Mouse (Mus musculus) intestine, postnatal 0 days (tissue): ENCODE measurements at regions not wholly inside any gene's neighbourhood (a gene's known extent, or its start where the extent isn't known, plus 50 kb on each side); places are given as distances from the start of the nearest gene placed in this dataset.

ENCODE experiments used
- ATAC-seq: fragments of 200-750 bp; cut with Nextera tagmentation; 2 replicates; pipeline ENCODE4 v1.8.0; 2017; ENCODE audit warnings: mild to moderate bottlenecking, moderate TSS enrichment, moderate library complexity
- H3K27ac ChIP-seq: fragments of 300-500 bp; sonication (generic); 2 replicates; pipeline ENCODE4 v1.5.1; 2014; ENCODE audit warnings: mild to moderate bottlenecking, low read depth, low read length, moderate library complexity
- H3K27me3 ChIP-seq: fragments of 300-500 bp; sonication (generic); replicated peaks from 2 replicates; pipeline ENCODE4 v1.6.1; 2014; ENCODE audit warnings: low read length, mixed read lengths; ENCODE audit not compliant: control insufficient read depth, insufficient read depth
- H3K36me3 ChIP-seq: fragments of 300-500 bp; sonication (generic); 2 replicates; pipeline ENCODE4 v1.6.1; 2014; ENCODE audit warnings: mild to moderate bottlenecking, moderate library complexity; ENCODE audit not compliant: control insufficient read depth, insufficient read depth
- H3K4me1 ChIP-seq: fragments of 300-500 bp; sonication (generic); replicated peaks from 2 replicates; pipeline ENCODE4 v1.6.1; 2014; ENCODE audit warnings: antibody characterized with exemption, low read length, mixed read lengths; ENCODE audit not compliant: control insufficient read depth, insufficient read depth
- H3K4me2 ChIP-seq: fragments of 300-500 bp; sonication (generic); replicated peaks from 2 replicates; pipeline ENCODE4 v1.6.1; 2014; ENCODE audit warnings: low read depth, mild to moderate bottlenecking, moderate library complexity
- H3K4me3 ChIP-seq: fragments of 300-500 bp; sonication (generic); 2 replicates; pipeline ENCODE4 v1.5.1; 2014; ENCODE audit warnings: low read depth, low read length
- H3K9ac ChIP-seq: fragments of 300-500 bp; sonication (generic); 2 replicates; pipeline ENCODE4 v1.6.1; 2014; ENCODE audit warnings: mild to moderate bottlenecking, low read depth, low read length
- H3K9me3 ChIP-seq: fragments of 300-500 bp; sonication (generic); 2 replicates; pipeline ENCODE4 v1.6.1; 2016; ENCODE audit warnings: mixed run types; ENCODE audit not compliant: control insufficient read depth
- CTCF ChIP-seq: sonication (generic); IDR thresholded peaks from 2 replicates; pipeline ENCODE4 v1.5.1; 2016; ENCODE audit warnings: low read depth, mild to moderate bottlenecking, control low read depth, antibody characterized with exemption, moderate library complexity
- WGBS: fragments of 180-500 bp; shearing (Covaris S2); extraction: QIAGEN DNeasy Blood & Tissue Kit; methylation state at CpG from one replicate; pipeline ENCODE4 v1.1.7; 2014; 5-methylcytosine and 5-hydroxymethylcytosine counted together

DNA sequence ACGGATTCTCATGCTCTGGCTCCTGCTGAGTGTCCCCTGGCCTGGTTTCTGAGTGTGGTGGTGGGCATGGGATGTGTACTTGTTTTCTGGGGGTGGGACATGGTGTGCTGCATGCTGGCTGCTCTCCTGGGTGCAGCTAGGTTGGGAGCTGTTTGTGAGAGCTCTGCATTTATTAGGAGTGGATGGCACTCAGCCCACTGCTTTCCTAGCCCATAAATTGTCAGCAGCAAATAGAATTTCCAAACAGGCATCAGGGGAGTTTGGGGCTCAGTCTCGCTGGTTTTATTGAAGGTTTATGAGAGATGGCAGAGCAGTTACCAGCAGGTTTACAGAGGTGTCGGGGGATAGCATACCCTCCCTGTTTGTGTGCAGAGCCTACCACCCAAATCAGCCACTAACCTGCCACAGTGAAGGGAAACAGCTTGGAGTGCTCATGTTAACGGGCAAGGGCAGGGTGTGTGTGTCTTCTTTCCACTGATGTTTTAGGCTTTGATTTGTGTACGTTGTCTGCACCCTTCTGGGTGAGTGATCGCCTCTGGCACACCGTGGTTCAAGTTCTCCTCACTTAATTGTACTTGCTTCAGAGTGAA lies 372.6 kb downstream of the Eipr1 start:
- no peak for ATAC-seq
- Histone ChIP-seq H3K9me3 (no peaks in the 10 kb centered on the region), H3K4me2 (no peak overlapping the region), H3K4me3 (no peak overlapping the region), H3K27ac (no peak overlapping the region), H3K9ac (no peak overlapping the region), H3K27me3 (no peaks in the 10 kb centered on the region), H3K36me3 (no peaks in the 10 kb centered on the region), H3K4me1 (no peaks in the 10 kb centered on the region)
- 43% methylated on average over 7 of the region's 7 CpGs for WGBS
- no peak for TF ChIP-seq CTCF

DNA sequence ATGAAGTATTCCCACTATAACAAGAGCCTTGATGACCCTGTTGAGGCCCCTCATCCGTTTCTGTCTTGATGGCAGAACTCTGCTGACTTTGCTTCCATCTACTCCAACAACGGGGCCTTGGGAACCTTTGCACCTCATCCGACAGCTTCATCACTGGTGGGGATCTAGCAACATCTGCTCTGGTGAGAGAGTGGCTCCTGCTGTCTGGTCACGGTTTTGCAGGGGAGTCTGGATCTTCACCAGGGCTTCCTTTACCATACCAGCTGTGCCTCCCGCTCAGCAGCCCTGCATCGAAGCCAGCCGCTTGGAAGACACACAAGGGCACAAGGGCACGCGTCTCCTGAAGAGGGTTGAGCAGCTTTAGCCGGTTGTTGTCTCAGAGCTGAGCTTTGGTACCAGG lies 377.2 kb downstream of the Eipr1 start:
- no peaks in the 10 kb centered on the region for H3K27me3 ChIP-seq
- H3K4me2 ChIP-seq, result no peak overlapping the region
- H3K4me3 ChIP-seq, result no peak overlapping the region
- 37% methylated on average over 10 of the region's 10 CpGs for WGBS
- H3K27ac ChIP-seq, result no peak overlapping the region
- no peaks in the 10 kb centered on the region for H3K36me3 ChIP-seq
- no peaks in the 10 kb centered on the region for H3K9me3 ChIP-seq
- no peak for ATAC-seq
- H3K4me1 ChIP-seq, result no peaks in the 10 kb centered on the region
- peak; percentile 79 for TF ChIP-seq CTCF
- H3K9ac ChIP-seq, result no peak overlapping the region

DNA sequence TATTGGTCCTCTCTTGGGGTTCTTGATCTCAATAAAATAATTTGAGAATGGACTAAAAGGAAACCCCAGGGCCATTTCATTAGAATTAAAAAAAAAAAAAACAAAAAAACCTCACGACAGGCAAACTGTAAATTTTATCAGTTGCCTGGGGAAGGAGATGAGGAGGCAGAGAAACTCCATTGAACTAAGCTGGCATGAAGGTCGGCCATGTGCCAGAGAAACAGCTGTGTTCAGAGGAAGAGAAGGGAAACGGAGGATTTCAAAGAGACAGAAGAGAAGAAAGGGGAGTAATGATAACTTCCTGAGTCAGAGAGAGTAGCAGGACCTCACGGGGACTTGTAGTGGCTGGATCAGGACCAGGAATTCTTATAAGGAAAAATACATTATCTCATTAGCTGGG lies 377.7 kb downstream of the Eipr1 start:
- Histone ChIP-seq H3K4me2 (no peak overlapping the region), H3K9ac (no peak overlapping the region), H3K27ac (no peak overlapping the region), H3K36me3 (no peaks in the 10 kb centered on the region), H3K27me3 (no peaks in the 10 kb centered on the region), H3K9me3 (no peaks in the 10 kb centered on the region), H3K4me3 (no peak overlapping the region), H3K4me1 (no peaks in the 10 kb centered on the region)
- TF ChIP-seq CTCF, result no peak
- ATAC-seq, result no peak
- WGBS, result 68% methylated on average over 4 of the region's 4 CpGs

DNA sequence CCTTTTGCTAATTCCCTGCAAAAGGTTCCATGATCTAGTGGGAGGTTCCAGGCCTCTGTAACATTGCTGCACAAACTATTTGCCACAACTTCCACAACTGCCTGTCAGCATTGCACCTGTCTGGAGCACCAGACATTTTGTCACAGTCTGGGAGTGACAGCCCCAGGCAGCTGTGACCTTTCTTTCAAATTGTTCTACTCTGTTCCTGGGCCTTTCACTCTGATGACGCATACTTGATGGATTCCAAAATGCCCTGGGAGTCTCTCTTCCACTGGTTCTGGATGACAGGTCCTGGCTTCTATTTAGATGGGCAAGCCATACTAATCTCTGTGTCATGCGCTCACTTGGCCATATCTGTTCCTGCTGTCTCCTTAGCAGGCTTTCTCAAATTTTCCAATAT lies 382.7 kb downstream of the Eipr1 start:
- no peaks in the 10 kb centered on the region for H3K36me3 ChIP-seq
- no peak overlapping the region for H3K9ac ChIP-seq
- H3K4me2 ChIP-seq, result no peak overlapping the region
- no peaks in the 10 kb centered on the region for H3K4me1 ChIP-seq
- 88% methylated on average over 2 of the region's 2 CpGs for WGBS
- TF ChIP-seq CTCF, result no peak
- no peak for ATAC-seq
- no peak overlapping the region for H3K27ac ChIP-seq
- no peaks in the 10 kb centered on the region for H3K9me3 ChIP-seq
- H3K27me3 ChIP-seq, result no peaks in the 10 kb centered on the region
- H3K4me3 ChIP-seq, result no peak overlapping the region

DNA sequence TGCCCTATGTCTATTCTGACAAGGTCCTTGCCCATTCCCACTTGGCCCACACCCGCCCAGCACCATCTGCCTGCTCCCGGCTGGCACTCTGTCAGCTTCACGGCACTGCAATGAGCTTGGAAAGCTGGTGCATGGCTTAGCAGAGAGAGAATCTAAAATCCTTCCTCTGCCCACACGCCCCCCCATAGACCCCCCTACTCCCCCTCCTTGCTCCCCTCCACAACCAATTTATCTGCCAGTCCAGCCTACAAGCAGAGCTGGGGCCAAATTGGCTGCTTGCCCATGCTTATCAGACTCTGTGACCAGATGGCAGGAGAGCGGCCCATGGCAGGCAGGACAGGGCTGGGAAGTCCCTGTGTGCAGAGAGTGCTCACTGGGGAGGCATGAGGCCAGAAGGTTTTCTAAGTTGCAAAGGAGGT lies 385.3 kb downstream of the Eipr1 start:
- no peak for ATAC-seq
- H3K9me3 ChIP-seq, result no peaks in the 10 kb centered on the region
- no peaks in the 10 kb centered on the region for H3K27me3 ChIP-seq
- H3K4me2 ChIP-seq, result no peak overlapping the region
- no peaks in the 10 kb centered on the region for H3K4me1 ChIP-seq
- H3K36me3 ChIP-seq, result no peaks in the 10 kb centered on the region
- WGBS, result 74% methylated on average over 5 of the region's 5 CpGs
- H3K9ac ChIP-seq, result no peak overlapping the region
- no peak overlapping the region for H3K27ac ChIP-seq
- TF ChIP-seq CTCF, result no peak
- no peak overlapping the region for H3K4me3 ChIP-seq

DNA sequence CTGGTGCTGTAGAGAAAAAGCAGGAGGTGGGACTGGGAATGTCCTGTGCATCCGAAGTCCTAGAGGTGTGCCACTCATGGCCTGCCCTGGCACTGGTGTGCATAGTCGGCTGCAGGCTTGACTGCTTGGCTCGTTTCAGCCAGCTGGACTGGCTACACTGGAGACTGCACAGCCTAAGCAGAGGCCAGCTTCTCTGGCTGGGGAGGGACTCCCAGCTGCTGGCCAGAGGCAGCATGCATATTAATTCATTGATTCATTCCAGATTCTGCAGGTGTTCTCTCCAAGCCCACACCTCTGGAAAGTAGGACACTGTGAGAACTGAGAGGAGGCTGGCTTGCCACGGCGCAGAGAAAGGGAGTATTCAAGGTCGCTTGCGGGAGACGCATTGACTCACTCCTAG lies 385.9 kb downstream of the Eipr1 start:
- Histone ChIP-seq H3K9ac (no peak overlapping the region), H3K9me3 (no peaks in the 10 kb centered on the region), H3K27ac (no peak overlapping the region), H3K4me3 (no peak overlapping the region), H3K4me2 (no peak overlapping the region), H3K27me3 (no peaks in the 10 kb centered on the region), H3K36me3 (no peaks in the 10 kb centered on the region), H3K4me1 (no peaks in the 10 kb centered on the region)
- ATAC-seq, result no peak
- WGBS, result 73% methylated on average over 8 of the region's 8 CpGs
- no peak for TF ChIP-seq CTCF

DNA sequence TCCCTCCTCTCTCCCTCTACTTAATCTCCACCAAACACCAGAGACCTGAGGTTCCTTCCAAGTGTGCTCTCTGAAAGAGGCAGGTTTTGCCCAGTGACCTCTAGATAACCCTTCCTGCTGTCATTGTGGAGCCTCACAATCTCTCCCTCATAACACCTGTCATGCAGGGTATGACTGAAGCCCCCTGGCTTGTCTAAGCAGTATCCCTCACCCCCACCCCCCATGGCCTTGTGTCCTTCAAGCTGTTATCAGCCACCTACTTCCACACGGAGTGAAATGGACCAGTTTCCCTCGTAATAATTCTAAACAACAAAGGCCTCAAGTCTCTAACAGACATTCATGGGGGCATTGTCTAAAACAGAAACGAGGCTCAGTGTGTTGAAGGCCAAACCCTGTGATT lies 387.6 kb upstream of the Myt1l start:
- H3K4me3 ChIP-seq, result no peak overlapping the region
- TF ChIP-seq CTCF, result no peak
- H3K27ac ChIP-seq, result no peak overlapping the region
- no peaks in the 10 kb centered on the region for H3K9me3 ChIP-seq
- H3K9ac ChIP-seq, result no peak overlapping the region
- ATAC-seq, result no peak
- H3K27me3 ChIP-seq, result no peaks in the 10 kb centered on the region
- 26% methylated on average over 3 of the region's 3 CpGs for WGBS
- no peak overlapping the region for H3K4me2 ChIP-seq
- H3K36me3 ChIP-seq, result no peaks in the 10 kb centered on the region
- no peaks in the 10 kb centered on the region for H3K4me1 ChIP-seq
